Mouse (Mus musculus): ENCODE measurements around the gene Mmp23. TPM values are rescaled to one million over a fixed set of nuclear protein-coding genes. Genes with fewer than 3 reads are reported as not detected.

The Mmp23 gene
- total RNA-seq, 2 experiments from 2014 or later, result 32.3 to 33.1 TPM

DNA sequence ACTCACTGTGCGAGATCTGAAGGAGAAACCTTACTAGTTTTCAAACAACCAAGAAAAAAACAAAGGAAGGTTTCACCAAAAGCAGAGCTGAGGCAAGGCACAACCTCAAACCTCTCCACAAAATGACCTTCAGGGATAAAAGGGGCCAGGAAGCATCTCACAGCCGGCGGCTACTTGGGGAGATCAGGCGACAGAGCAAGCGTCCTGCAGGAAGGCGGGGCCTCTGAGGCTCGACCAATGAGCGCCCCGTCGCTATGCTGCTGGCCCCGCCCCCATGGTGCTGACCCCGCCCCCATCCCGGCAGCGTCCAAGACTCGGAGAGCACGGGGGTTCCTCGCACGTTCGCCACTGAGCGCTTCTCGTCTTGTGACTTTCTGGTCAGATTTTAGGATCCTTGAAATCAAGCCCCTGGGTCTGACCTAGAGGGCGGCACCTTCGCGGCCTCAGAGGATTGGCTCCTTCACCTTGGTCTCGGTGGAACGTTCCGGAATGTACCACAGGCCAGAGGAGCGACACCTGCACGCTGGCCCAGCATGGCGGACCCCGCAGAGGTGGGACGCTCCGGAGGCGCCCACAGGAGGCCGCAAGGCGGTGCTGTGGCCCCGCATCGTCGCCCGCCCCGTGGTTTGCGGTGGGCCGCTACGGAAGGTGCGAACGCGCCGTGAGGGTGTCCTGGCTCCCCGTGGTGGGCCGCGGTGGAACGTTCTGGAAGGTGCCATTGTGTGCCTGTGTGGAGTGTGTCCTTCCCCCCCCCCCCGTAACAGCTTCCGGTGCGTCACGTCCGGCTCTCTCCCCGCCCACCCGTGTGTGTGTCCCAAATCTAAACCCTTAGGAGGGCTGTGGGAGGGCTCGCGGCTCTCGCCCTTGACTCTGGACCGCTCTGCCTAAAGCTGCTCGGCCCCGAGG is 51.8 kb downstream of the Mmp23 start, which contains the start of gene Slc35e2:
Gene Slc35e2 (plus strand): TSS at position 326 of the 906 bp plus-strand sequence.
- DNase-seq, result peak; percentile 97

Other genes with a start within 250 kb of the Mmp23 start
- gene Cfap74, start 244.2 kb downstream of the Mmp23 start, total RNA-seq (2021), result under 1 TPM; 0.25 to 0.33 TPM
- not detected for gene Tmem52, start 184.3 kb downstream of the Mmp23 start, total RNA-seq (2021)
- gene Gnb1, start 162.0 kb downstream of the Mmp23 start, total RNA-seq (2021), result 100 to 1,000 TPM; 386 to 391 TPM
- 10 to 100 TPM; 33.6 to 36.3 TPM for gene Nadk, start 91.0 kb downstream of the Mmp23 start, total RNA-seq (2021)
- gene Slc35e2, start 52.0 kb downstream of the Mmp23 start, total RNA-seq (2021), result 10 to 100 TPM; 15.6 to 16.5 TPM
- 10 to 100 TPM; 30.1 to 32.3 TPM for gene Cdk11b, start 28.5 kb downstream of the Mmp23 start, total RNA-seq (2021)
- gene Gm10563, start 8.0 kb downstream of the Mmp23 start, total RNA-seq (2021), result not detected
- 10 to 100 TPM; 15.9 to 17.7 TPM for gene Mib2, start 15.8 kb upstream of the Mmp23 start, total RNA-seq (2021)
- gene Fndc10, start 41.0 kb upstream of the Mmp23 start, total RNA-seq (2021), result 1 to 10 TPM; 3.5 to 4.7 TPM
- gene Ssu72, start 51.4 kb upstream of the Mmp23 start, total RNA-seq (2021), result 10 to 100 TPM; 60.3 to 64.9 TPM
- under 1 TPM; 0.36 to 0.43 TPM for gene Tmem240, start 81.4 kb upstream of the Mmp23 start, total RNA-seq (2021)
- 10 to 100 TPM; 82.7 to 89.7 TPM for gene Atad3a, start 107.7 kb upstream of the Mmp23 start, total RNA-seq (2021)
- gene Vwa1, start 121.3 kb upstream of the Mmp23 start, total RNA-seq (2021), result 10 to 100 TPM; 11.5 to 12.5 TPM
- 1 to 10 TPM; 4.6 to 4.9 TPM for gene Tmem88b, start 132.5 kb upstream of the Mmp23 start, total RNA-seq (2021)
- not detected for gene Ankrd65, start 137.1 kb upstream of the Mmp23 start, total RNA-seq (2021)
- gene Mrpl20, start 149.5 kb upstream of the Mmp23 start, total RNA-seq (2021), result 10 to 100 TPM; 78.1 to 95.5 TPM
- gene Ccnl2, start 159.1 kb upstream of the Mmp23 start, total RNA-seq (2021), result 10 to 100 TPM; 58.2 to 59.4 TPM
- gene Aurkaip1, start 177.9 kb upstream of the Mmp23 start, total RNA-seq (2021), result 10 to 100 TPM; 78.9 to 84.2 TPM
- gene Mxra8, start 186.3 kb upstream of the Mmp23 start, total RNA-seq (2021), result 10 to 100 TPM; 49.4 to 49.5 TPM
- 10 to 100 TPM; 32.8 to 33.2 TPM for gene Dvl1, start 194.0 kb upstream of the Mmp23 start, total RNA-seq (2021)
- gene Tas1r3, start 210.0 kb upstream of the Mmp23 start, total RNA-seq (2021), result under 1 TPM; 0.14 to 0.20 TPM
- gene Cptp, start 216.1 kb upstream of the Mmp23 start, total RNA-seq (2021), result 10 to 100 TPM in 1 of 2 experiments, 1 to 10 TPM in 1; 6.6 to 11.2 TPM
- gene Ints11, start 216.2 kb upstream of the Mmp23 start, total RNA-seq (2021), result 10 to 100 TPM; 16.0 to 19.2 TPM
- gene Pusl1, start 238.4 kb upstream of the Mmp23 start, total RNA-seq (2021), result 10 to 100 TPM; 18.3 to 23.1 TPM
- 10 to 100 TPM; 16.9 to 21.4 TPM for gene Acap3, start 238.4 kb upstream of the Mmp23 start, total RNA-seq (2021)